Mouse (Mus musculus): Measurements from ENCODE around the gene Gata5.

Gata5 gene

GRCm38 (mm10) chr2:180334551-180334986 lies at the start of gene Gata5:
Gene Gata5, minus strand, starts transcription at chr2:180334699.
- DNase-seq (ENCODE audit: low spot score in 2 of 2): no peak

GRCm38 (mm10) chr2:180376730-180377129 lies 42.2 kb upstream of the Gata5 start:
- DNase-seq (ENCODE audit: low spot score in 2 of 2): no peak

GRCm38 (mm10) chr2:180373256-180373655 lies 38.8 kb upstream of the Gata5 start:
- no peak for DNase-seq (ENCODE audit: low spot score in 2 of 2)

GRCm38 (mm10) chr2:180368359-180368758 lies 33.9 kb upstream of the Gata5 start:
- DNase-seq (ENCODE audit: low spot score in 2 of 2): no peak

GRCm38 (mm10) chr2:180367350-180367749 lies 32.9 kb upstream of the Gata5 start:
- no peak for DNase-seq (ENCODE audit: low spot score in 2 of 2)

- DNase-seq (ENCODE audit: low spot score in 2 of 2): no peak
Observed at GRCm38 (mm10) chr2:180363434-180363720, 28.9 kb upstream of the Gata5 start.

GRCm38 (mm10) chr2:180362585-180363433 lies 28.3 kb upstream of the Gata5 start:
- no peak for DNase-seq (ENCODE audit: low spot score in 2 of 2)

GRCm38 (mm10) chr2:180359062-180359461 lies 24.6 kb upstream of the Gata5 start:
- no peak for DNase-seq (ENCODE audit: low spot score in 2 of 2)

GRCm38 (mm10) chr2:180353338-180353737 lies 18.8 kb upstream of the Gata5 start:
- peak in 1 of 2 experiments; percentile 44 for DNase-seq (ENCODE audit: low spot score in 2 of 2)

GRCm38 (mm10) chr2:180350700-180351099 lies 16.2 kb upstream of the Gata5 start:
- peak in 1 of 2 experiments; percentile 47 for DNase-seq (ENCODE audit: low spot score in 2 of 2)

- peak; percentile 54 to 82 for DNase-seq (ENCODE audit: low spot score in 2 of 2)
Observed at GRCm38 (mm10) chr2:180346820-180347497, 12.5 kb upstream of the Gata5 start.

- no peak for DNase-seq (ENCODE audit: low spot score in 2 of 2)
Observed at GRCm38 (mm10) chr2:180343092-180343491, 8.6 kb upstream of the Gata5 start.

- no peak for DNase-seq (ENCODE audit: low spot score in 2 of 2)
Observed at GRCm38 (mm10) chr2:180342189-180342588, 7.7 kb upstream of the Gata5 start.

GRCm38 (mm10) chr2:180341229-180341628 lies 6.7 kb upstream of the Gata5 start:
- no peak for DNase-seq (ENCODE audit: low spot score in 2 of 2)

- no peak for DNase-seq (ENCODE audit: low spot score in 2 of 2)
Observed at GRCm38 (mm10) chr2:180339886-180340285, 5.4 kb upstream of the Gata5 start.

GRCm38 (mm10) chr2:180333778-180334550 lies 535 bp downstream of the Gata5 start:
- no peak for DNase-seq (ENCODE audit: low spot score in 2 of 2)

- DNase-seq (ENCODE audit: low spot score in 2 of 2): no peak
Observed at GRCm38 (mm10) chr2:180329466-180329865, 5.0 kb downstream of the Gata5 start.

GRCm38 (mm10) chr2:180322674-180323355 lies 11.7 kb downstream of the Gata5 start:
- DNase-seq (ENCODE audit: low spot score in 2 of 2): no peak

- no peak for DNase-seq (ENCODE audit: low spot score in 2 of 2)
Observed at GRCm38 (mm10) chr2:180320216-180320615, 14.3 kb downstream of the Gata5 start.

- no peak for DNase-seq (ENCODE audit: low spot score in 2 of 2)
Observed at GRCm38 (mm10) chr2:180317591-180317990, 16.9 kb downstream of the Gata5 start.

- no peak for DNase-seq (ENCODE audit: low spot score in 2 of 2)
Observed at GRCm38 (mm10) chr2:180314292-180314691, 20.2 kb downstream of the Gata5 start.

- DNase-seq (ENCODE audit: low spot score in 2 of 2): no peak
Observed at GRCm38 (mm10) chr2:180311147-180311546, 23.4 kb downstream of the Gata5 start.

Measured in spleen, postnatal 10 days (tissue).